Mouse (Mus musculus) thymus, adult 2 months (tissue): ENCODE results near the gene Clcn7.

ENCODE experiments used
- CTCF ChIP-seq: fragments of 200-500 bp; IDR thresholded peaks from 2 replicates; pipeline ENCODE4 v1.5.1; 2012; ENCODE audit warnings: mild to moderate bottlenecking, control low read depth, low read length, moderate library complexity, borderline replicate concordance; ENCODE audit not compliant: control insufficient read depth, poor library complexity, insufficient read depth; ENCODE audit errors: extremely low read depth
- POLR2A ChIP-seq: fragments of 200-500 bp; IDR thresholded peaks from 2 replicates; pipeline ENCODE4 v1.6.1; 2012; ENCODE audit warnings: mild to moderate bottlenecking, low read length, control low read depth, moderate library complexity; ENCODE audit not compliant: control insufficient read depth, poor library complexity, insufficient read depth; ENCODE audit errors: extremely low read depth

- TF ChIP-seq POLR2A (no peak), CTCF (no peak)
These were observed 78.5 kb downstream of the Clcn7 start for GRCm38 (mm10) chr17:25211705-25212104.
